Mouse (Mus musculus) urinary bladder, postnatal 25 days (tissue): ENCODE measurements around the gene Agps.
"Not testable (repeated sequence)": the region's sequence is repeated elsewhere in the genome, so short reads cannot be mapped to it uniquely, and the experiment has no call there.

Source experiments
- DNase-seq: peaks from one replicate; pipeline ENCODE4 v3.0.0; 2022; ENCODE audit warnings: low spot score

The Agps gene

GRCm38 (mm10) chr2:75929786-75930444, 97.9 kb downstream of the Agps start:
- DNase-seq = no peak

DNA sequence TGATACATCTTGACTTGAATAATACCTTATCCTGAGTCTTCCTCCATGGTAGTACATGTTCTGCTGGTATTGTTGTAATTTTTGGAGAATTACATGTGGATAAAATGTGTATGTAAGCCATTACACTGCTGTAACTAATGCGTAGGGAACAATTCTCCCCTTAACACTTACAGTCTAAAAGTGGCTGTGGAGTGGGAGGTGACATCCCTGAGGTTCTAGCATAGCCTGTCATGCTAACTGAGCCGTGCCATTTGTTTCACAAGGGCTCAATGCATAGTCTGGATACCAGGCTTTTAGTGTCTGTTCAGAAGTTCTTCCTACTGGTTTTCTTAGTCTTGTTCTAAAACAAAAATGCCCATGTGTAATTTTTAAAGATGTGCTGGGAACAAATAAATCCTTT, 99.0 kb downstream of the Agps start:
- no peak for DNase-seq

- no peak for DNase-seq
Observed at GRCm38 (mm10) chr2:75933541-75933940, 101.6 kb downstream of the Agps start.

DNA sequence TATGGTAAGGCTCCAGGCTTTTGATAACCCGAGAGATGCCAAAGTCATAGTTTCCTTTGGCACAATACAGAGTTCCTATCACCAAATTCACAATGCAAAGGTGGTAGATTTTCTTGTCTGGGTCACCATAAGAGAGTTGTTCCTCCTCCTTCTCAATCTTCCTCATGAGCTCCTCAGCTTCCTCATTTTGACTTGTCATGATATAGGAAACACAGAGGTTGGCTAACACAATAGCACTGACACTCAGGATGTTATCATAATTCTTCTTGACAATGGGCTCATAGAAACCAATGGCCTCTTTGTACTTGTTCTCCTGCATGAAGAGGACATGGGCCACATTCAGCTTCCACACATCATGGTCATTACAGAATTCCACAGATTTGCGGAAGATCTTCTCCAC, 104.7 kb downstream of the Agps start:
- not testable (repeated sequence) for DNase-seq

- not testable (repeated sequence) for DNase-seq
Observed at GRCm38 (mm10) chr2:75937520-75938116, 105.6 kb downstream of the Agps start.

GRCm38 (mm10) chr2:75938117-75939063, 106.4 kb downstream of the Agps start, which contains the start of gene Ttc30b:
Gene Ttc30b (minus strand): TSS chr2:75938585.
- peak; percentile 71 for DNase-seq

- no peak for DNase-seq
Observed at GRCm38 (mm10) chr2:75950685-75951084, 118.7 kb downstream of the Agps start.

GRCm38 (mm10) chr2:75953320-75953719, 121.3 kb downstream of the Agps start:
- no peak for DNase-seq

GRCm38 (mm10) chr2:75955709-75956108, 123.7 kb downstream of the Agps start:
- no peak for DNase-seq

- DNase-seq = no peak
Observed at GRCm38 (mm10) chr2:75959183-75959849, 127.3 kb downstream of the Agps start.

DNA sequence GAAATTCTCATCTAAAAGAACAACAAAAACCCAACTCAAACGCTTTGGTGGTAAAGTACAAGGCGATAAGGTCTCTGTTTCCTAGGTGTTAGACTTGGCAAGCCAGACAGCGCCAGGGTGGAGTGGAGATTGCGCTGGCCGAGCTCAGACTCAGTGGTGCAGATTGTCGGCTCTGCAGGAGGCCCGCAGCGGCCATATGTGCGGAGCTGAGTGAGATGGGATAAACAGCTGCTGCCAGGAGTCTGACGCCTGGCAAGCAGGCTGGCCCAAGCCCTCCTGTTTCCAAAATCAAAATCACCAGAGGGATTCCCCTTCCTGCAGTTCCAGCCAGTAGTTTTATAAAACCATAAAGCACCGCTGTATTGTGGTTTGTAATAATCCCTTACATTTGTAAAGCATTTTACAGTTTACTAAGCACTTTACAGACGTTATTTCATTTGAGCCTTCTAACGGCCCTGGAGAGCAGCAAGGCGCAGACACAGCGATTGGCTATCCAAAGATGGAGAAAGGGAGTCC, 127.9 kb downstream of the Agps start:
- DNase-seq = no peak

DNA sequence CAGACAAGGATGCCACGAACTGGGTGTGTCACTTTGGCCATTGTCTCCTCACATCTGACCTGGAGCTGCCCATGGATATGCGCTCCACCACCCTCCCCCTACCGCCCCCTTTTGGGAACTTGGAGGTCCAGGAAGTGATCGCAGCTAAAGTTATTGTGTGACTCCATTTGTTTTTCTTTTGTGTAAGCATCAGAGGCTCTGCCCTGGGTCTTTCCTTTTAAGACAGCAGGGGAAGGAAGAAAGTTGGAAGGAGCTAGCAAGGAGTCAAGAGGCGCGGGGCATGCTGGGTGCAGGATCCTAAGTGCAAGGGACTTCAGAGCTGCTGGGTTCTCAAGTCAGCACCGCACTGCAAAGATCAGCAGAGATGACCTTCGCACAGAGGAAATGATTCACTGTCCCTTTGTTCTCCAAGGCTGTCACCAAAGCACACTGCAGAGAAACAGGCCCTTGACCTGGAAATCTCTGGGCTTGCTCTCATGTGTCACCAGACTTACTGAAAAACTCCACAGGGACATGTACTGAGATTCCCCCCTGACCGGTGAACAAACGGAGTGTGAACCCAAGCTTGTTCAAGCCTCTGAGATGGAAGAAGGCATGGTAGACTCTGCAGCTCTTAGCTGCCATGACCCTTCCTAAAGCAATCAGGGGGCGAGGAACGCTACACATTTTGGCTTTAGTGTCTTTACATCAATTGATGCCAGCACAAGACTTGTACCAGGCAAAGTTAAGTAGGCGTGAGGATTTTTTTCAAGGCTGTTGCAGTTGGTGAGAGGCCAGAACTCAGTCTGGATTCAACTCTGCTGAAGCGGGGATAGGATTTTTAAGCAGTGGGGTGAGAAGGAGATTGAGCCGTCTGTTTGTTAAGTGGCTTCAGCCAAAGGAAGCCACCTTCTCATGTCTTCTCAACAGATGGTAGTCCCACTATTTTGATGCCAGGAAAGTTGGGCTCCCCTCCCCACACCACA, 128.7 kb downstream of the Agps start:
- no peak for DNase-seq

DNA sequence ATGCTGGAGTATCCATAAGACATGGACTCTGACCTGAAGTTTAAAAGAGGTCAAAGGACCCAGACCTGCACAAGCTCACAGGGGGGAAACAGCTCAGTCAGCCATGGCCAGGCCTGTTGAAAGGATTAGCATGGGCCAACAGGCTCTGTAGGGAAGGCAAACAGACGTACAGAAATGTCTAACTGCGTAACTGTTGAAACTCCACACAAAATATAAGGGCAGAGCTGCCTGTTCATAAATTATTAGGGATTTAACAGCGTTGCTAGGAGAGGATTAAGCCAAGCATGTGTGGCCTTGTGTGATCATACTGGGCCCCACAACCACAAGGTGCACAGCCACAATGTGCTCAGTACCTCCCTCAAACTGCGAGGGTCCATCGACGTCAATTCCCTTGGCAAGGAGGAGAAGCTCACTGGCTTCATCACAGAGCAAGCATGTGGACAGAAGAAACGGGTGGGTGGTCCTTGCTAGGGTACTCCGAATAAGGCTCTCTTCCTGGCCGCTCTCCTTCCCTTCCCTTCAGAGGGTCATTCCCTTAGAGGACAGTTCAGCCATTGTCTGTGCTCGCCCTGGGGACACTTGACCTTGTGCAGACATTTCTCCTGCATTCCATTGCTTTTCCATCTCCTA, 131.3 kb downstream of the Agps start:
- no peak for DNase-seq

DNA sequence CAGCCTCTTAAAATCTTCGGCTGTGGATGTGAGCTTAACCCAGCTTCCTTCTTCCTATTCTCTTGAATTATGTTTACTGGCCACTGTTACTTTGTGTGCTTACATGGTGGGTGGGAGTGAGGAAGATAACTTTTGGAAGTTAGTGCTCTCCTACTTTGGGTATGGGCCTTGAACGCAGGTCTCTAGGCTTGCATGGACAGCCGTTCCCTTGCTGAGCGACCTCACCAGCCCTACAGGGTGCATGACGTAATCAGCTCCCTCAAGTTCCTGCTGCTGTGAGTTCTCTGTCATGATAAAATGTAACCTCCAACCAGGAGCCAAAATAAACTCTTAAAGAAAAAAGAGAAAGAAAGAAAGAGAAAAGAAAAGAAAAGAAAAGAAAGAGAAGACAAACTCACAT, 132.1 kb downstream of the Agps start:
- DNase-seq = no peak

GRCm38 (mm10) chr2:75964512-75964911, 132.5 kb downstream of the Agps start:
- peak; percentile 52 for DNase-seq

GRCm38 (mm10) chr2:75964972-75965371, 133.0 kb downstream of the Agps start:
- DNase-seq = peak; percentile 39

DNA sequence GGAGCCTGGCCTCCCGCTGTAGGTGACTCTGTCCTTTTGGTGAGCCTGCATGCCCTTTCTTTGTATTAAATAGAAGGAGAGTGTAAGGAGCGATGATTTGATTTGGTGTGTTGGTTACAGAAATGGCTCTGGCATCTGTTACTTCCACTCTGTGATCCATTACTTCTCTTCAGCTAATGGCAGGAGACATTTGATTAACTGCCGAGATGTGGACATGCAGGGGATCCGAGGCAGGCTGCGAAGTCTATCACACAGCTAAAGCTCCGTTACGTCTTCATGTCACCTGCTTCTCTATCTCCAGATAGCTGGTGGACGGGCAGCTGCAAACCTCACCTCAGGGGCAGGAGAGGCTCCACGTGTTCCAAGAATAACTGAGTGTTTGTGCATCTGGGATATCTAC, 142.2 kb downstream of the Agps start:
- no peak for DNase-seq

- not testable (repeated sequence) for DNase-seq
Observed at GRCm38 (mm10) chr2:75976070-75976469, 144.1 kb downstream of the Agps start.

GRCm38 (mm10) chr2:75977752-75978368, 145.9 kb downstream of the Agps start, which contains the start of gene Ttc30a2:
Gene Ttc30a2 (minus strand): TSS chr2:75978170.
- DNase-seq = not testable (repeated sequence)
